Mouse (Mus musculus) gastrocnemius, postnatal 10 days (tissue): ENCODE measurements around the gene Tnfsf13b. TPM values are rescaled to one million over a fixed set of nuclear protein-coding genes. Genes with fewer than 3 reads are reported as not detected.
A peak's percentile ranks its signal among the peaks of the same experiment; 100 is the strongest.

Experiments
- DNase-seq: peaks from one replicate; pipeline ENCODE4 v3.0.0; 2021; ENCODE audit warnings: mixed read lengths
- long read RNA-seq, 2 experiments: library from polyadenylated mRNA; stranded (forward); transcript quantifications; one replicate each; pipeline ENCODE4 v2.0.0; 2021
- total RNA-seq, 2 experiments: library from RNA; stranded (reverse); gene quantifications; 2 replicates each; pipeline ENCODE4 v1.2.3; 2021

Tnfsf13b gene
- total RNA-seq = under 1 TPM; 0.54 to 0.88 TPM
- long read RNA-seq, experiment 1, full-length matches to known transcripts = 1 of 1 reads
- long read RNA-seq, experiment 1, partial matches to known transcripts = 0 of 1 reads
- long read RNA-seq, experiment 1, other reads (novel, unspliced or antisense) = 0 of 1 reads
- long read RNA-seq, experiment 2, partial matches to known transcripts = 0 of 1 reads
- long read RNA-seq, experiment 2, other reads (novel, unspliced or antisense) = 1 of 1 reads

DNA sequence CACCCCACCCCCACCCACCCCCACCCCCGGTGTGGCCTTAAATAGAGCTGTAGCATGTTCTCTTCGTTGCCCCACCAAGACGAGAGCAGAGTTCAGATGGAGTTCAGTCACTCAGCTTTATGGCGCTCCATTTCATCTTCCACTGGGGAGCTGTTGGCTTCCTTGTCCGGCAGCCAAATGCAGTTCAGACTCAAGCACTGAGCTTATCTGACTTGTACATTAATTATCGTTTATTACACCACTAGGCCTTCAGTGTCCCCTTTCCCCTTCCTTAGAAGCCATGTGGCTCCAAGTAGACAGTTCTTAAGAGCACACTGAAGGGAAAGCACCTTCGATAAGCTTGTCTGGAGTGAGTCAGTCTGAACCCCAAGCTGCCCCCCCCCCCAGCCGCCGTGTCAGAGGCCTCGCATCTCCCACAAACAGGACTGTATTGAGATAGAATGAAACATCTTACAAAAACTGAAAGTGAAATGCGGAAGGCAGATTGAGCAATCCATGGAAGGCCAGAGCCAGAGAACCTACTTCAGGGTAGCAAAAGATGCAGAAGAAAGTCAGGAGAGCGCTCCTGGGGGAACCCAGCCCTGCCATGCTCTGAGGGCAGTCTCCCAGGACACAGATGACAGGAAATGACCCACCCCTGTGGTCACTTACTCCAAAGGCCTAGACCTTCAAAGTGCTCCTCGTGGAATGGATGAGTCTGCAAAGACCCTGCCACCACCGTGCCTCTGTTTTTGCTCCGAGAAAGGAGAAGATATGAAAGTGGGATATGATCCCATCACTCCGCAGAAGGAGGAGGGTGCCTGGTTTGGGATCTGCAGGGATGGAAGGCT is at the start of gene Tnfsf13b:
Gene Tnfsf13b, plus strand, starts transcription at position 312 of the 830 bp plus-strand sequence.
- no peak for DNase-seq

DNA sequence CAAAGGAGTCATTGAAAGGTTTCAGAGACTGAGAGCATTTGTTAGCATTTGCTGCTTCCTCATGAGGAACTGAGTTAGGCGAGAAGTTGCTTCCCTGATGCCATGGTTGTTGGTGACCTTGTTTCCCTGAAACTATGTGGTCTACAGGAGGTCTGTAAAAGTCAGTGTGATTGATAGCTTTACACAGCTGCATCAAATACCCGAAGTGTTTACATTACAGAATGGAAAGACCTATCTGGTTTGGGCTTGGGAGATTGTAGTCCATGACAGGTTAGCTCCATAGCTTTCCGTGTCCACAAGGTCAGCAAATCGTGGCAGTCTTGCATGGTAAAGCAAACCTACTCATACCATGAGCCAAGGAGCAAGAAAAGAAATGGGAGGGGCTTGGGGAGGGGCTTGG is 47.9 kb upstream of the Tnfsf13b start:
- no peak for DNase-seq

DNA sequence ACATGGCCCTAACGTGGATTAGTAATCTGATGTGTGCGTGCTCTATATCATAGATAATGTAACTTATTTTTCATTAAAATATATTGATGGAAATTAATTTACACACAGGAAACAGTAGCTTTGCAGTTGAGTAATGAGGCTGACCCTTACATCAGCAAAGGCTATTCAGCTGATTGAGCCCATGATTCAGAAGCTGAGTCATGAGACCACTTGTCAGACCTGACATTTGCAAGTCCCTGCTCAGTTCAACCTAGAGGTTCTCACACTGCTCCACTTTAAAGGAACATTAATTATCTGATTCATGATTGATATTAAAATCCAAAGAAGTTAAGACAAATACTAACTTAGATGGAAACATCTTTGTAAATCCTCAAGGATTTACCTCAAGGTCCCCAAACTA is 46.3 kb upstream of the Tnfsf13b start:
- DNase-seq = no peak

DNA sequence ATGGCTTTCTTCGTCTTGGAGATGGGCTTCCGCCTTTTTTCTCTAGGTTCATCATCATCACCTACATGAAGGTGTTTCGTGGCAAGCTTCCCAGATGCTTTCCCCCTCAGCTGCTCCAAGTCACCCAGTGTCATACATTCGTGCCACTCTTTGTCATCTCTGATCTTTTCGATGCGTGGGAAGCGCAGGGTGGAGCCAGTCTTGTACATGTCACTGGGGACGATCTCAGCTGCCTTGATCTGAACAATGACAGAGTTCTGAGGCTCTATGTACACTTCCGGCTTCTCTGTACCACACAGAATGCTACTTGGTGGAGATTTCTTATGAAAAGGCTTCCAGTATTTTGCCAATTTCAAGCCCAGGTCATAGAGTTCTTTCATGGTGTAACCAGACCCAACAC is 34.4 kb upstream of the Tnfsf13b start:
- no peak for DNase-seq

DNA sequence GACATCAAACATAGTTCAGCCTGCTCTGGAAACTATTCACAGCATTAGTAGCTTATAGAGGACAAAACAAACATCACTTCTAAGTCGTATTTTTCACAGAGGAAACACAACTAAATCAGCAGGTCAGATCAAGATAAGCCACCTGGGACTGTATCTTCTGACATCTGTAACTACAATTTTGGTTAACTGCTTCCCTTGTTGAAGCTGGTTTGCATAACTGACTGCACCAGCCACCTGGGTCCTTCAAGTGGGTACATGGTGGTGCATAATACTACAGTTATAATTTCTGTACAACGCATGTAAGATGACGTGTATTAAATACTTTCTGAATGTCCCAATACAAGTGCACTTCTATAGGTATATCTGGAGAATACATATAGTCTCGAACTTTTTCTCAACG is 31.0 kb upstream of the Tnfsf13b start:
- no peak for DNase-seq

DNA sequence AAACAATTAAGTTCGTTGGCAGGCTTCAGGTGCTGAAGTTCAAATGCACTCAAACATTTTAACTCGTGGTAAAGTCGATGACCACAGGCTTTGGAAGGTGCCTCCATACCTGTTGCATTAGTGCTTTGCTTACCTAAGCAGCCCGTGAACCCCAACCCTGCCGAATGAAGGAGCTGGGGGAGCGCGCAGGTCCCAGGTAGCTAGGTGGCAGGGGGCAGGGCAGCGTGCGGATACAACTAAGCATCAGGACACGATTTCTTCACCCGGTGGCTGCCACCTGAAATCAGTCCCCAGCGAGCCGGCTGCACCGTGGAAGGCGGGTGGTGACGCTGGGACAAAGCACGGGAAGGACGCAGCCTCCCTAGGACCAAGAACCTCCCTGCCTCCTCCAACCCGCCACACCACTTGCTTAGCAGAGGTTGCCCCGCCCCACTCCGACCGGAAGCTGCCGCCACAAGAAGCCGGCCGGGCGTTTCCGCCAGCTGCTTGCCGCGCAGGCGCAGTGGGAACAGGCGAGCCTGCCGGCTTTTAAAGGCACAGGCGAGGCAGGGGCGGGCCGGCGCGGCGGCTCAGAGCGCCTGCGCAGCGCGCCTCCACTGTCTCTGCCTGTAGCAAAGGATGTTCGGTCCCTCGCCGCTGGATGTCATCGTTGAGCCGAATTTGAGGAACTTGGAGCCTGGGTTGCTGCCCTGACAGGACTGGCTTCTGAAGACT is 30.2 kb upstream of the Tnfsf13b start:
- peak; percentile 98 for DNase-seq

DNA sequence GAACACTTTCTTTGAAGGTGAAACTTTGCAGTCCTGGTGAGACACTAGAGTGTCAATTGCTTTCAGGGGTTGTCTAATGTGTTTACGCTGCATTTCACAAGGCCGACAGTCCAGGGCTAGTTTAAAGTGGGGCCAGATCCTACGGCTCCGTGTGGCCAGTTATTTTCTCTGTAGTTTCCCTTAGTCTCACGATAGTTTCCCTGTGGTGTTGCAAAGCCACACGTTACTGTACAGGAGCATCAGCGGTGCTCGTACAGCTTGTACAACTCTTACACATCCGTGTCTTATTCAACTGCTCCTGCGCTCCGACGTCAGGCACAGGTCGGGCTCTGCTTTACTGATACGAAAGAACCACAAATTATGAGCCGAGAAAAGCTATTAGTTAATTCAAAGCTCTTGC is 29.3 kb upstream of the Tnfsf13b start:
- DNase-seq = no peak

DNA sequence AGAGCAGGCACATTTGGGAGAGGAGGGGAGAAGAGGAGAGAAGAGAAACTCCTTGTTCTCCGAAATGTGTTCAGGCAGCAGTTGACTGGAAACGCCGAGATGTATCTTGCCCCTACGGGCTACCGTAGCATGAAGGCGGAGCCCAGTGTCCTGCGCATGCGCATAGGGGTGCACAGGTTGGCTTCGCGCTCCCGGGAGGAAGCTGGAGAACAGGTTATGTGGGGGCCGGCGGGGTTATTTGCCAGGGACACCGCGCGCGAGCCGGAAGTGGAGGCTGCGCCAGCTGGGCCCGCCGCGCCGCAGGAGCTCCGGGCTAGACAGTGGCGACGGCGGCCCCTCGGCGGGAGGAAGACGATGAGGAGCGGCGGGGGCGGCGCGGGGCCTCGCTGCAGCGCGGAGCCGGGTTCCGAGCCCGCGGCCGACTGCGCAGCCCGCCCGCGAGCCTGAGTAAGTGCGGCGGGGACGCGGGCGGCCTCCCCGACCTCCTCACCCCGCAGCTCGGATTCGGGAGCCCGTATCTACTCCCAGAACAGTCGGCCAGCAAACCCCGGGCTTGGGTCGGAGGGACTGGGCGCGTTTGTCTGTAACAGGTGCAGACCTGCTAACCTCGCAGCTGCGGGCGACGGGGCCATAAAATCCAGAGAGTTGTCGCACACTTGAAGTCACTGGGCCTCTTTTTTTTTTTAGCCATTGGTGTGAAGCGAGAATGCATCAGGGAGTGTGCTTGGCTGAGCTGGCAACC is 28.5 kb upstream of the Tnfsf13b start, which contains the start of the genes Lig4 and Abhd13:
Gene Lig4, minus strand, starts transcription at position 114 of the 742 bp plus-strand sequence.
Gene Abhd13, plus strand, starts transcription at position 135 of the 742 bp plus-strand sequence.
- peak; percentile 99 for DNase-seq

DNA sequence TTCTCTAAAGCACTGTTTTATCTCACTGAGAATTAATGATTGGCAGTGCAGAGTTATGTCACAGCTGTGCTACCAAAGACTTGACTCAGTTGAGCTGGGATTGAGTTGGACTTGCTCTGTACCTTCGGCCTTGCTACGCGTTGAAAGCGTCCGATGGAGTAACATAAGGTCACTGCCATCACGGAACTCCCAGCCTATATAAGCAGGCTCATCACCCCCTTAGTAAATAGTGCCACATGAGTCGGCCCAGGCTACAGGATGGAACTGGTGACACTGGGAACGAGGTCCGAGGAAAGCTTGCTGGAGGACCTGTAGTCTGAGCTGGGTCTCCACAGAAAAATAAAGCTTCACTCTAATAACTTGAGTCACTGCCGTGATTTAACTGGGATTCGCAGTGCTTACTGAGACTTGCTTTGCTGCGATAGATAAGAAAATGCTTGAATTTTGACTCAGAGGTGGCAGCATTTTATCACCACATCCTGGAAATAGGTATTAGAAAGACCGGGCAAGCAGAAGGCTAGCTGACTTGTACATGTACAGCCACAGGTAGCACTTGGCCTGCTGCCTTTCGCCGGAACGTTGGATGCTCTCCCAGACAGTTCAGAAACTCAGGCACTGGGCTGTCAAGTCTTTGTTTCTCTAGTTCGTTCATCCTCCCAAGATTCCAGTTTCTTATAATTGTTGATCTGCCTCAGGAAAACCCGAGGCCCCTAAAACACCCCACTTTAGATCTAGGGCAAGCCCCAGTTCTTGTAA is 27.6 kb upstream of the Tnfsf13b start:
- DNase-seq = no peak

DNA sequence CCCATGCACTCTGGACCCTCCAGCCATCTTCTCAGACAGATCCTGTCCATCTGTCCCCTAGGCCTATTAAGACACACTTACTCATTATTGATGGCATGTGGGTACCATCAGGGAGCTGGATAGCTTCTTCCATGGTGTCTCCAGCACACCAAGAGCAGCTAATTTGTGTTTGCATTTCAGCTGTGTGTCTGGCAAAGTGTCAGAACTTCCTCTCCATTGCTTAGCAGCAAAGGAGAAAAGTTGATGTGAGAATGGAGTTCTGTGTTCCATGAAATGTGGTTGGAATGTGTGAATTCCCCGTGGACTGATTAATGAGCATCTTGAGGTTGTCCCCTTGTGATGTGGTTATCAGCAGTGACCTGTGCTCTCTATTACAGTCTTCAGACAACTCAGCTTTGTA is 26.5 kb upstream of the Tnfsf13b start:
- no peak for DNase-seq

DNA sequence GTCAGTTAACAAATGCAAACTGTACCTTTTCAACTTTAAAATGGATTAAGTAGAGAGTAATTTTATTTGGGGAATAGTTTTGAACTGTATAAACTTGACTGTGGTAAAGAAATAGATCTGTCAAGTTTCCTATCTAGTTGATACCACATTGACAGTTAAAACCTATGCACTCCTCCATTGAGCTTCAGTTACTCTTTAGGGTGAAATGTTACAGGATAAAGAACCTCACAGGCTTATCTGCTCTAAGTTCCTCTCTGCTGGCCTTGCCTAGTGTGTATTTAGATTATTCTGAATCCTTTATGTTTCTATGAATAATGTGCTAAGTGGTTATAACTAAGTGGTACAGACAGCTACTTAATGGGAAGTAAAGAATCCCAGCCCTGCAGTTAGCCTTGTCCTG is 26.1 kb upstream of the Tnfsf13b start:
- no peak for DNase-seq

DNA sequence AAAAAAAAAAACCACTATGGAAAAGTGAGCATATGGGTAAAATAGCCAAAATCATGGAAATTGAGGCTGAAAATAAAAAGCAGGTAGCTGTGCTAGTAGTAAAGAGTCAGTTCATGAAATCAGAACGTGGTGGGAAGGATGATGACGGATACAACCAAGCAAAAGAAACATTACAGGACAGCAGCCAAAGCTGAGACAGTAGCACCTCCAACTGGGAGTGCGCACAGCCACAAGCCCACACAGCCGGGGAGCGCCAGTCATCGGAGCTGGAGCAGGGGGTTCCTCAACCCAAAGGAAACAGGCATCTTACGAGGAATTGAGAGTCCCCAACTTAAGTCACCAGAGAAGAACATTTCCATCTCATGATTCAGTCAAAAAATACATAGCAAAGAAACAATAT is 2.2 kb upstream of the Tnfsf13b start:
- DNase-seq = no peak

DNA sequence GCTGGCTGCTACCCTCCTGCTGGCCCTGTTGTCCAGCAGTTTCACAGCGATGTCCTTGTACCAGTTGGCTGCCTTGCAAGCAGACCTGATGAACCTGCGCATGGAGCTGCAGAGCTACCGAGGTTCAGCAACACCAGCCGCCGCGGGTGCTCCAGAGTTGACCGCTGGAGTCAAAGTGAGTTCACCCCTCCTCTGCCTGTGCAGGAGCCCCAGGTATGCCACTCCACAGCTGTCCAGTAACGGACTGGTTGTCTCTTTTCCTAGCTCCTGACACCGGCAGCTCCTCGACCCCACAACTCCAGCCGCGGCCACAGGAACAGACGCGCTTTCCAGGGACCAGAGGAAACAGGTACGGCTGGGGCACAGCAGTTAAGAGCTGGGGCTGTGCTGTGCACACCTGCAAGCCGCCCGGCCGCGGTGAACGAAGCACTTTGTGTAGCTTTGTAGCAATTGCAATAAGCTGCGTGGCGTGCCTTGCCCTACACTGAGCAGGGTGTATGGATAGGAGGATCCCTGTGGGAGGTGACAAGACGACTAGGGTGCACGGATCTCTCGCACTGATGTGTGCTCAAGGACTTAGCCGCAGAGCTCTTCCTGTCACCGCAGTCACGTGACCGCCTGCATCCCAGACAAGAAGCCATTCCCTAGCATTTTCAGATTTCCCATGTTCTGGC is 856 bp downstream of the Tnfsf13b start:
- peak; percentile 11 for DNase-seq

DNA sequence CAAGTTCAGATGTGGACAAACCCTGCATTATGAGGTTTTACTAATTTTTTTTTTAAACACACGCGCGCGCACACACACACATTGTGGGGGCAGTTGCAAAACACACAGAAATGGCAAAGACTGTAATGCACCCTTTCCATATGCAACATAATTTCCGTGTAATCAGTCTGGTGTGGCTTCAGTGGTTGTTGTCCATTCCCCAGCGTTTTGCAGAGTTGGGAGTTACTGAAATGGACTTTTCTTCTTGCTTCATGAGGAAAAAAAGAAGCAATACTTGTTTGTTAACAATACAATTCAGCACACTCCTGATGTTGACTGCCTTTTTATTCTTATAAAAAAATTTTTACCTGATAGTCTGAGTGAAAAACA is 1.4 kb downstream of the Tnfsf13b start:
- DNase-seq = no peak

DNA sequence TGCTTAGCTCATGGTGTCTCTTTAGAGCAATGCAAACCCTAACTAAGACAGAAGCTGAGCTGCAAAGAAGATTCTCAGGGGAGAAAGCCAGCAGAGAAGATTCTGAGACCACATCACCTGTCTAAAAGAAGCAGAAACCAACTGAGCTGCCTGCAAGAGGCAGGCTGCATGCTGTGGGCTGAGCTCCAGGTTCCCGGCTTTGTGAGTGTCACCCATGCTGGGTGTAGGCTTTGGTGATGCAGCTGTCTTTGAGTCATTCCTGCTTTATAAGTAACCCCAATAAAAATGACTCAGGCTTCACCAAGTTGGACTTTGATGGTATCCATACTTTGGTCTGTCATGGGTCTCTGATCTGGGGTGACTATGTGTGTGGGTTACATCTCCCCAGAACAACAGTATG is 10.0 kb downstream of the Tnfsf13b start:
- no peak for DNase-seq

DNA sequence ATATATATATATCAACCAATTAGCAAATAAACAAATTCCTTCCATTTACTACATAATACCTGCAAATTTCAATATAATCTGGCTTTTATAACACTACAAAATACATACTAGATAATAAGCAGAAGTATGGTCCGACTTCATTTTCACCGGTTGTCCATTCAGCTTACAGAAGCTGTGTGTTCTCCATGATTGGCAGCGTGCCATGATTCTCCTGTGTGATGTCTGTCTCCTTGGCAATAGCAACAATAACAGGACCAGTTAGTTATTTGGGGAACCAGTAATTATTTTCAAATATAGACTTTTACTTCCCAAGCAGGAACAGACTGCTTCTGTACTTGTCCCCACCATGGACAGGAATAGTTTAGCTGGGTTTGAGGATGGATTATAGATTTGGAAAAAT is 11.0 kb downstream of the Tnfsf13b start:
- peak; percentile 15 for DNase-seq

DNA sequence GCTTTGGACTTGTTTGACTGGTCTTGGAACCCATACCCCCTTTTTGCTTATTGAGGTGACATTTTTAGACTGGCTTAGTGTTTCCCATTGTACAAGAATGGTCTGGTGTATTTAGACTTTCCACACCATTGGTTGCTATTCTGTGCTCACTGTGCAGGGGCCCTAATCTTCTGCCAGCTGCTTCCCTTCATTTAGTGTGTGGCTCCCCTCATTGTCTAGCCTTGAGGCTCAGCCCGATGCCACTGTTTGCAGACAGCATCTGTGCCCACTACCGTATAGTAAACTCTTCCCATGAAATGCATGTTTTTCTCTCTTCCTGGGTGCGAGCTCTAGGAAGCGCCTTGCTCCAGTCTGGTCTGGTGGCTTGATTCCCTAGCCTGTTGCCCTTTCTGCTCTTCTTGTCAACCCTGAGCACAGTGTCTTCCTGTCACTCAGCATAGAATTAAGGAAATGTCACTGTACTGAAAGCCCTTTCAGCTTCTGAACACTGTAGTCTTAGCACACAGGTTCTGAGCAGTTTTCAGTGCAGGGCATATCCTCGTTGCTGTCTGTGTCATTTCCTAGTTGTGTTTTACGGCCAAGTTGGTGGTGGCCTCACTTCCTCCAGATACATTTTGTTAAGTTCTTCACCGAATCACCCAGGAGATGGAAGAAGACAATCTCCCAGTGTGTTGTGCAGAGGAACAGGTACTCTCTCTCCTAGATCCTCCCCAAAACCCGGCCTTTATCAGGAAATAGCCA is 24.2 kb downstream of the Tnfsf13b start:
- DNase-seq = no peak

DNA sequence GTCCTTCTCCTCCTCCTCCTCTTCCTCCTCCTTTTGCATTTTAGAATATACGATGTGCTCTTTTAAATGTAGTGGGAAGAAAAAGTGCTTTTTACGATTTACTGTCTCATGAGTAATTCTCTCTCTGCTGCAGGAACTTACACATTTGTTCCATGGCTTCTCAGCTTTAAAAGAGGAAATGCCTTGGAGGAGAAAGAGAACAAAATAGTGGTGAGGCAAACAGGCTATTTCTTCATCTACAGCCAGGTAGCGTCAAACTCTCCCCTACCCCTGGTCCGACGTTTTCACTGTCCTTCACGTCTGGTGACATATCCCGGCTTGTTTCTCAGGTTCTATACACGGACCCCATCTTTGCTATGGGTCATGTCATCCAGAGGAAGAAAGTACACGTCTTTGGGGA is 24.9 kb downstream of the Tnfsf13b start:
- DNase-seq = no peak

DNA sequence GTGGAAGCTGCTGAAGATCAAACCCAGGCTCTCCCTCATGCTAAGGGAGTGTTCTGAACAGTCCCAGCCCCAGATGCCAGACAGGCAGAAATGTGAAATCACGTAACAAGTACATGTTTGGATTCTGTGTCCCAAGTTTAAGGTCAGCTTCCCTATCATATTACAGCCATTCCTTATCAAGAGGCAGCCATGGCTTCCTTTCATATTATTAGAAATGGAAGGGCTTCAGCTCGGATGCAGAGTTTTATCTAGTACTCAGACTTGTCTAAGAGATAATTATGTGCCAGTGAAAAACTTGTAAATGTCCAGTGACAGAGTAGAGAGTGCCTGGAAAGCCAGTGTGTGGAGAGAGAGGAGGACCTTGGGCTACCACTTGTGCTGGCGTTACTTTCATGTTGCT is 34.6 kb downstream of the Tnfsf13b start:
- DNase-seq = no peak

DNA sequence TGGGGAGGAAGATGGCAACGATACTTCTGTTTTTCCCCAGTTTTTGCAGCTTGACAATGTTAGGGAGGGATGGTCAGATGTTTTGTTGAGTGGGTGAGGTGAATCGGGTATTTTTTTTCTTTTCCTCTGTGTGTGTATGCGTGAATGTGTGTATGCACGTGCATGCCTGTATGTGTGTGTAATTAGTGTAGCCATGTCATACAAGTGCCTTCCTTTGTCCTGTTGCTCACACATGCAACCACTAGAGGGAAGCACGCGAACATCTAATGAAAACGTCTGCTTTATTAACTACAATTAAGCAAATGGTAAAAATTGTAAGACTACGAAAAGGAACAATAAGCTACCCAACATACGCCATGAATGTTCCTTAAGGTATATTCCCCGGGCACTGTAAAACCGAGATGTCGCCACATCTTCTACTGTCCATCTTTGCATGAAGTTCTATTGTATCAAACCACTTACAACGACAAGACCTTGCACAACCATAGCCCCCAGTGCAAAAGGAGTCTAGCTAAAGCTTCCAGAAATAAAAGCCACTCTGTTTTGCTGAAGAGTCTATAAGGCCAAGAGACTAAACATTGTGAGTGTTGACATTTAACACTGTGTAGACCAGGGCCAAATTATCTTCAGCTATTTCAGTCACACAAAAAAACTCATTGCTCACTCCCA is 37.7 kb downstream of the Tnfsf13b start:
- peak; percentile 13 for DNase-seq
